Mouse (Mus musculus) lung, postnatal 25 days (tissue): Measurements from ENCODE around the gene Cacna2d1.

Source experiments
- DNase-seq: peaks from one replicate; pipeline ENCODE4 v3.0.0; 2022; ENCODE audit warnings: low spot score

Cacna2d1 gene

GRCm38 (mm10) chr5:15934376-15935233 lies at the start of gene Cacna2d1:
TSS of gene Cacna2d1 (plus strand) at chr5:15934691.
- DNase-seq: peak; percentile 21

- DNase-seq: no peak
Measured at GRCm38 (mm10) chr5:15895098-15895497, 39.4 kb upstream of the Cacna2d1 start.

GRCm38 (mm10) chr5:15896706-15897105 lies 37.8 kb upstream of the Cacna2d1 start:
- no peak for DNase-seq

- DNase-seq: no peak
Measured at GRCm38 (mm10) chr5:15906446-15906845, 28.0 kb upstream of the Cacna2d1 start.

- DNase-seq: no peak
Measured at GRCm38 (mm10) chr5:15914931-15915330, 19.6 kb upstream of the Cacna2d1 start.

- no peak for DNase-seq
Measured at GRCm38 (mm10) chr5:15928506-15928905, 6.0 kb upstream of the Cacna2d1 start.

DNA sequence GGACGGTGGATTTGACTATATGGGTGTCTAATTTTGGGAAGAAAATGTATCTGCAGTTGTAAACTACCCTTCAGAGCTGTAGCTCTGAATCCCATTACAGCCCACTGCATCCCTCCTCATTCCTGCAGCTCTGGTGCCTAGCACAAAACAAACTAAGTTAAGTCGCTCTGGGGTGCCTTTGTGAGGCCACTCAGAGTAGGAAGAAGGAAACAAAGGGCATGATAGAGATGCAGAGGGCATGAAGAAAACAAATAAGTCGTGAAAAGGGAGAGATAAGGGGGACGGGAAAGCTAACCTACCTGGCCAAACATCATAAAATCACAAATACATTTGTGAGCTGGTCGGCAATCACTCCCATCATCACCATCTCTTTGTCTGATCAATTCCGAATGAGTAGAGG lies 1.5 kb upstream of the Cacna2d1 start:
- no peak for DNase-seq

GRCm38 (mm10) chr5:15933581-15934375 lies 713 bp upstream of the Cacna2d1 start:
- no peak for DNase-seq

DNA sequence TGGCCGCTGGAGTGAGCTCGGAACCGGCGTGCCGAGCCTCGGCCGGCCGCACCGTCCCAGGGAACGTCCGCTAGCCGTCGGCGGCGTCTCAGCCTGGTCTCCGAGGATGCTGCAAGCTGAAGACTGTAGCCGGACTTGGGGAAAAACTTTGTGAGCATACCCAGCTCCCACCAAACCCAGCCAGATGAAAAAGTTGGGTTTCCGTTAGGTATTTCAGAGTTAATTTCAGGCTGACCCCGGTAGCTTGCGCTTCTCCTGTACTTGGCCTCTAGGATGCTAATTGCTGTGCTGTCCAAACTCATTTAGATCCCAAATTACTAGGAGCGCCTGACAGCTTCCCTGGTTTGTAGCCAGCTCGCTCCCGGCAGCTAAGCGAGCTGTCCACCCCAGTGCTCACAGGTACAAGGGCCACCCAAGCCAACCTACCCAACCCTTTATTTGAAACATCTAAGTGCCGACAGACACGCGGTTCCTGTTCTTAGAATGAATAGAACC lies 790 bp downstream of the Cacna2d1 start:
- DNase-seq: no peak

DNA sequence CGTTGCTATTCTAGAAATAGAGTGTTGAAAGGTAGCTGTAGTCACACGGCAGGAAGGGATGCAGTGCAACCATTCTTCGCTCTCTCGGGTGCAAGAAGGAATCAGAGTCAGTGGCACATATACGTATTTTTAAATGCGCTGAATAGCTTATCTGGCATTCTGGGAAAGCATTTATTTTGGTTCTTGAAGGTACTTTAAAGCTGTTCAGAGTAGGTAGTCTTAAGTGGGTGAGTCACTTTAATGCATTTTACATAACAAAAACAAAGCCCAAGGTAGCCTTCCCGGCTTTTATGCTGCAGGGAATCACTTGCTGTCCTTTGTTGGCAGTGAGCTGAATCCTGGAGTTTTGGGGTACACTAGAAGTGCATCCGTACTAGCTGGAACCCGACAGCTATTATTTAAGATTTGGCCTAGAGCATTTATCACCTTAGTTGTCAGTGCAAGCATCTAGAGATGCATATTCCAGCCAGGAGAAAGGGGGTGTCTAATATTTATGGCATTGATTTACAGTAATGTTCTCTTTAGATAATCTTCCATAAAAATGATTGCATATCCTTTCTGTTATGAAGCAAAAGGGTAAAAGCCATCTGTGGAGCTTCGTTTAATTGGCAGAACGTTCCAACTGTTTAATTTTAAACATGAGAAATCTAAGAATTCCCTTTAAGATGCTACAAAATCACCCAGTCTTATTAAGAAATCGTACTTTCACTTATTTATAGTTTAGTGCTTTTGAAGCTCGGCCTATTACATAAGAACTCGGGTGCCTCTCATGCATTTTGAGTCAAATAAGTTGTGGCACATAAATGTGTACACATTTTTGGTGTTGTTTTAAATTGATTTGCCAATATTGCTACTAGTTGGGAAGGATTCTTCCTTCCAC lies 1.6 kb downstream of the Cacna2d1 start:
- no peak for DNase-seq

DNA sequence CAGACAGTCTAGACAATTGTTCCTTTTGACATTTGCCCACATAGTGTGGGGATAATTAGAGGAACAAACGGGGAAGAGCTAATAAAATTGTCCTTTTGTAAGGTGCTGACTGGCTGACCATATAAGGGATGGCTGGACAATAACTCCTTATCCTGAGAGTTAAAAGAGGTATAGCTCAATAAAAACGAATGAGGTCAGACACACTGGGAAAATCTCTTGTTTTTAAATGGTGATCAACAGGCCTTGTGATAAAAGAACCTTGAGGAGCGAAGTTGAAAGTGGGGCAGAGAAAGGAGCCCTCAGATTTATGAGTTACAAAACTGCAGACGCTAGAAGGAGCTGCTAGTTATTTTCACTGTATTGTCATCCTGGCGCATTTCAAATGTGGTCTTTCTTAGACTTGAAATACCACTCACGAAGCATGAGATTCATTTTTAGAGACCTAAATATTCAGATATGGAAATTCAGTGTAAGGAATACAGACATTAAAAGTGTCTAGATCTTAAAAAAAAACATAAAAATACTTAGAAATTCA lies 6.8 kb downstream of the Cacna2d1 start:
- DNase-seq: no peak

GRCm38 (mm10) chr5:15942051-15942450 lies 7.6 kb downstream of the Cacna2d1 start:
- no peak for DNase-seq

GRCm38 (mm10) chr5:15948290-15949037 lies 14.0 kb downstream of the Cacna2d1 start:
- DNase-seq: no peak

DNA sequence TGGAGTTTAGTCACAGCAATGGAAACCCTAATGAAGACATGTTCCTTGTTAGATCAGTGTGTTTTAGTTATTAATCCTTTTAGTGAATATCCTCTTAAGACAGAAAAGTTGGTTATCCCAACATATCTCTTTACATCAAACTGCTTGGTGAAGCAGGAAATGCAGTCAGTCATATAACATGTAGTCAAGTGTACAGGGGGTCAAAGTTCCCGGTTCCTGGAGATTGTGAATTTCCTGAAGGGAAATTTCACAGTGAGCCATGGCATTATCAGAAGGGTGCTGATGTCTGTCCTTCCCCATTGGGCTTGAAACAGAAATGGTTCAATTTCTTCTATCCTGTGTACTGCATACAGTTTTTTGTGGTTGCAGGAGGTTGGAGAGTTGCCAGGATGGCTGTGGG lies 25.3 kb downstream of the Cacna2d1 start:
- DNase-seq: no peak

DNA sequence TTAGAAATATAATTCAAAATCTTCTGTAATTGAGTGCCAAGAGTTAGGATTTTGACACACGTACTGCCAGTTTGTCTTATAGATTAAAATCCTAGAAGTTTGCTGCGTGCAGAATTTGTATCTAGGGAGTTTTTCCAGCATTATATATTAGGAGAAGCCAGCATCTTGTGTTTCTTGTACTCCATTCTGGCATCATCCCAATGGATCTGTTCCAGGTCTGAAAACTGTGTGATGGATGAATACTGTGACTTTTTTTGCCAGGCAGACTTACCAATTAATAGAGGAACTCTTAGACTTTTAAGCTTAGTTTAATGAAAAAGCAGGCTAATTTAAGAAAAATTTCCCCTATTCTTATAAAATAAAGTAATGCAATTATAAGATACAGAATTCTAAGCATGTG lies 27.4 kb downstream of the Cacna2d1 start:
- DNase-seq: no peak

GRCm38 (mm10) chr5:15966888-15967287 lies 32.4 kb downstream of the Cacna2d1 start:
- no peak for DNase-seq

DNA sequence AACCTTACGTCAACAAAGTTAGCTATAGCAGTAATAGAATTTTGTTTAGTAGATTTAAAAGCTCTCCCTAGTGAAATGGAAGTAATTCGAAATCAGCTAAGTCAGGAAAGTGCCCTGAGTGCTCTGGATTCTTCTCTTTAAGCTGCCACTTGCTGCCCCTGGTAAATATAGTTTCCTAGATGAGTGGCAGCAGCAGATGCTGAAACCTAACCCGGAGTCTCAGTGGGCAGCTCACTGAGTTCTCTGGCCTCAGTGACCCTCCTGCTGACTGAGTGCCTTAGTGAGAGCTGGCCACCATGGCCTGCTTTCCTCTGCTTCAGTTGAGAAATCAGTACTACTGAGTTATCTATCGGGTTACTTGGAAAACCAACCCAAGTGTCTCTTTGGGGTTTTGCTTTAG lies 37.3 kb downstream of the Cacna2d1 start:
- no peak for DNase-seq

DNA sequence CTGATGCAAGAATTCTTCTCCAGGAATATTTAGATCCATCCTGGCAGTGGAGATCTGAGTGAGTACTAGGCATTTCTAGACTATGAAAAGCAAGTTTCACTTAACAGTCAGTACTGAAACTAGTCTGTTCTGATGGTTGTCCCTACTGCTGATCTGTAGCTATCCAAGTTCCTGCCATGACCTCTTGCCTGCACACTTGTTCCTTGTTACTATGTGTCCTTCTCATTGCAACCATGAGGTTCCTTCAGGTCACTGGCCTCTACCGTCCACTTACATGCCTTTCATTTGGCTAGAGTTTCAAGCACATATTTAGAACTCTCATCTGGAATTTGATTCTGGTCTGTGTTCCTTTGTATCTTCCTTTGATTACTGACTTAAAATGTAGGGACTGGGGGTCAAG lies 37.9 kb downstream of the Cacna2d1 start:
- DNase-seq: no peak

GRCm38 (mm10) chr5:15974652-15975051 lies 40.2 kb downstream of the Cacna2d1 start:
- no peak for DNase-seq

DNA sequence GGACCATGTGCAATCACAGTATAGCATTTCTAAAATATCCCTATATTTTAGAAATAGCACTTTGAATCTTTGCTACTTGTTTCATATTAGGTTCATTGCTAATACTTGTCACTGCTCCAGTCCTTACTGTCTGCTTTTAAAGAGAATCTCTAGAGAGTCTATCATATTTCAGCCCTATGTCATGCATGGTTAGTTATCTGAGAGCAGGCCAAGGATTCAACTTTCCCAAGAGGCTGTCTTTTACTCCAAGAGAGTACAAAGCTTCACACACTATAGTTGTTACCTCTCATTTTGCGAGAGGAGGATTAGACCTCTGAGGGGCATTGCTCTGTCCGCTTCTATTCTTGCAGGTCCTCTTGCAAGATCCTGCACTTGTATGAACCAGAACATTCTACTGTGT lies 44.7 kb downstream of the Cacna2d1 start:
- DNase-seq: no peak

- no peak for DNase-seq
Measured at GRCm38 (mm10) chr5:15982573-15982972, 48.1 kb downstream of the Cacna2d1 start.
